Mouse (Mus musculus) left cerebral cortex, adult 9 months (tissue): ENCODE data around the gene Ctdnep1.
"Not testable (repeated sequence)": the region's sequence is repeated elsewhere in the genome, so short reads cannot be mapped to it uniquely, and the experiment has no call there.

ENCODE experiments used
- DNase-seq, 2 experiments: peaks; one replicate each; pipeline ENCODE4 v3.0.0; 2022; ENCODE audit warnings: low spot score in 2 of 2

Gene Ctdnep1

DNA sequence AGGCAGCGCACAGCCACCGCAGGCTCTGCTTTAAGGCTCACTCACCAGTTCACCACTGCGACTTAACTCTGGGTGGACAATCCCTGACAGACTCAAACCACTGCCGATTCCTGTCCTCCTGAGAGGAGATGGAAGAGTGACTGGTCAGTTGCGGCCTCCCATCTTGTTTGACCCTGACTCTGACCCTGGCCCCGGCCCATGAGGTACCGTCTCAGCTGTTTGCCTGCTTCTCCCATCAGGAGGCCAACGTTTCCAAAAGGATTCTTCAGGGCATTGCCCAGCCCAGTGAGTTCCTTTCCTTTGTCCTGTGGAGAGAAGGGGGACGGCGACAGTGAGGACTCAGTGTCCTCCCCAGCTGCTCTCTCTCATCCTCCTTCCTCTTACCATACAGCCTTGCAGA lies 30.0 kb downstream of the Ctdnep1 start:
- no peak for DNase-seq

DNA sequence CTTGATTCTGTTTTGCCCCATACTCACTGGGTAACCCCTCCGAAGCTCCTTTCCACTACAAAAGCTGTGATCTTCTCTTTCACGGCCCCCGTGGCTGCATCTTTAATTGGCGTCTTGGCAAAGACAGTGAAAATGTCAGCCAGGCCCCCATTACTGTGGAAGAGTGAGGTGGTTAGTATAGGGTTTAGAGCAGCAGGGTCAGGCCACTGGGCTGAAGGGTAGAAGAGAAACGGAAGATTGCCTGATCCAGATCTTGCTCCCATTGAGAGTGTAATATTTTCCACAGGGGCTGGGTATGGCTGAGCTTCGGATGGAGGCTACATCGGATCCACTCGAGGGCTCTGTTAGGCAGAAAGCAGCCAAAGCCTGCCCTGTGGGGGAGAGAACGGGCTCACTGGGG lies 32.0 kb downstream of the Ctdnep1 start:
- DNase-seq: no peak

DNA sequence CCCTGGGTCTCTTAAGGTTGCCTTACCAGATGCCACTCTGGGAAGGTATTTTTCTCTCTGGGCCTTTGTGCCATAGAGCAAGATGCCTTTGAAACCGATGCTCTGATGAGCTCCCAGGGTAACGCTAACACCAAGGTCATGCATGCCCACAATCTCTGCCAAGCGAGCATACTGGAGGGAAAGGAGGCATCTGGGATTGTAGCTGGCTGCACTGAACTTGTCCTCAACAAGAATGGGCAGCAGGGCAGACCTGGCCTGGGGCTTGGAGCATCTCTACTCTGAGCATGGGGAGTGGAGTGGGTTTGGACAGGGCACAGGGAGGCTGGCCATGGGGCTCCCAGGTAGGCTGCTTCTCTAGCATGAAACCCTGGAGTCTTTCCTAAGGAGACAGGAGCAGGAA lies 32.5 kb downstream of the Ctdnep1 start:
- DNase-seq: no peak

DNA sequence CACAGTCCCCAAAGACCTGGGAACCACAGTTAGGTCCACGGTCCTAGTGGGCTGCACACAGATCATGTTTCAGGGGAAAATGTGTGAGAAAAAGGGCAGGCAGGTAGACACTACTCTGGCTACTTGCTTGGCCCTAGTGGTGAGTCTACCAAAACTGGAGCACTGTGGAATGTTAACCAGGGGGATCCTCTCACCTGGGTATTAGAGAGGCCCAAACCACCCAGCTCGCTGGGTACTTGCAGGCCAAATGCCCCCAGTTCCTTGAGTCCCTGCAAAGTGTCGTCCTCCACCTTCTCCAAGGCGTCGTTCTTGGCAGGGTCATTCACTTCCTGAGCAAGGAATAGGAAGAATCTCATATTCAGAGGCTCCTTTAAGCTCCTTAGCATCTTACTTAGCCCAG lies 33.1 kb downstream of the Ctdnep1 start:
- DNase-seq: no peak

DNA sequence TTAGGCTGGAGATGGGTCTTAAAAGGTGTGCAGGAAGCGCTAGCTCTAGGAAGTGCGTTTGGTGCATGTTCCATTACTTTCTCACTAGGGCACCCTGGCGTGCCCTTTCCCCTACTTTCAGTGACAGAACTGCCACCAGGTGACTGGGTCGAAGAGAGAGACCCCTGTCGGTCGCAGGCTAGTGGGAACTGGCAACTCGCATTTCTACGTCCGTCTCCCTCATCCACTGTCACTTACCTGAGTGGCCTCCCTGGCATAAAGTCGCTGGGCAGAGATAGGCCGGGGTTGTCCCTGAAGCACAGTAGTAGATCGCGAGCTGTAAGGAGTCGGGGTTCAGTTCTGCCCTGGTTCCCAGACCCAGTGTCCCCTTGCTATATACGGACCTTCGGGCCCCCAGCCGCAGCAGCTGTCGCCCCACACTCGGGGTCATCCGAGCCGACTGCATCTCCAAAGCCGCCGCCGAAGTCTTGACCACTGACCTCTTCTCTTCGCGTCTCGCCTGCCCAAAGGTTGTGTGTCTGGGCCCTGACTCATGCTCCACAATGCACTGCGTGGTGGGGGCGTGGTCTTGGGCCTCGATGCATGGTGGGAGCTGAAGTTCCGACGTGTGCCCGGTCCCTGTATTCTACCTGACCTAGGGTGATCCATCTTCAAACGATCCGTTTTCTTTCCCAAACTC lies 34.1 kb downstream of the Ctdnep1 start, which contains the start of gene Acadvl:
TSS of gene Acadvl (minus strand) at position 532 of the 679 bp plus-strand sequence.
- peak in 1 of 2 experiments; percentile 86 for DNase-seq

DNA sequence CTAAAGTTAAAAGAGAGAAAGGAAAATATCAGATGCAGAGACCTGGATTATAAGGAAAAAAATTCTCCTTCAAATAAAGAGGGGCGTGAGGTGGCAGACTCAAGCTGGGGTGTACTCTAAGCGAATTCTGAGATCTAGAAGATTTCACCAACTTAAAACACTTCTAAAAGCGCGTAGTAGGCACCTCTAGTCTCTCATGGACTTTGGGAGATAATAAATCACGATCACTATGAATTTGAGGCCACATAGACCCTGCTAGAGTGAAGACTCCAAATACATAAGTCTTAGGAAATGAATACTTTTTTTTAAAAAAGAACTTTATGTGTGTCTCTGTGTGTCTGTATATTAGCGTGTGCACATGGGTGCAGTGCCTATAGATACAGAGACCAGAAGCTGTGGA lies 34.7 kb downstream of the Ctdnep1 start:
- DNase-seq: no peak

DNA sequence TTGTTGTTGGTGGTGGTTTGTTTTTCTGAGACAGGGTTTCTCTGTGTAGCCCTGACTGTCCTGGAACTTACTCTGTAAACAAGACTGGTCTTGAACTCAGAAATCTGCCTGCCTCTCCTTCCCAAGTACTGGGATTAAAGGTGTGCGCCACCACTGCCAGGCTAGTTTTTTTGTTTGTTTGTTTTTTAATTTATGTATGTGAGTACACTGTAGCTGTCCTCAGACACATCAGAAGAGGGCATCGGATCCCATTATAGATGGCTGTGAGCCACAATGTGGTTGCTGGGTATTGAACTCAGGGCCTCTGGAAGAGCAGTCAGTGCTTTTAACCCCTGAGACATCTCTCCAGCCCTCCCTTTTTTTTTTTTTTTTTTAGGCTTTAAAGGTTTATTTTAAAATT lies 35.2 kb downstream of the Ctdnep1 start:
- DNase-seq: not testable (repeated sequence)

DNA sequence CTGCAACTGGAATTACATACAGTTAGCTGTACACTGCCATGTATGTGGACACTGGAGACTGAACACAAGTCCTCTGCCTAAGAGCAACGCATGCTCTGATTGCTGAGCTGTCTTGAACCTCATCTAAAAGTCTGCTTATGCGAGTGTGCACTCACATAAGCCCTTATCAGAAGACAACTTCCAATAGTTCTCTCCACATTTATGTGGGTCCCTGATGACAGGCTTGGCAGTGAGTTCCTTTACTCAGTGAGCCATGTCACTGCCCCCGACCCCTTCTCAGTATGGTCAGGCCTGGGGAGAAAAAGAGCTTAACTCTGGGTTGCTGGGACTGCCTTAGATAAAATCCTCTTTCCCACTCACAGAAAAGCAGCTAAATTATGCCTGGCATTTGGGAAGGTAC lies 35.7 kb downstream of the Ctdnep1 start, which contains the start of gene Dlg4:
TSS of gene Dlg4 (plus strand) at position 274 of the 400 bp plus-strand sequence.
- no peak for DNase-seq

DNA sequence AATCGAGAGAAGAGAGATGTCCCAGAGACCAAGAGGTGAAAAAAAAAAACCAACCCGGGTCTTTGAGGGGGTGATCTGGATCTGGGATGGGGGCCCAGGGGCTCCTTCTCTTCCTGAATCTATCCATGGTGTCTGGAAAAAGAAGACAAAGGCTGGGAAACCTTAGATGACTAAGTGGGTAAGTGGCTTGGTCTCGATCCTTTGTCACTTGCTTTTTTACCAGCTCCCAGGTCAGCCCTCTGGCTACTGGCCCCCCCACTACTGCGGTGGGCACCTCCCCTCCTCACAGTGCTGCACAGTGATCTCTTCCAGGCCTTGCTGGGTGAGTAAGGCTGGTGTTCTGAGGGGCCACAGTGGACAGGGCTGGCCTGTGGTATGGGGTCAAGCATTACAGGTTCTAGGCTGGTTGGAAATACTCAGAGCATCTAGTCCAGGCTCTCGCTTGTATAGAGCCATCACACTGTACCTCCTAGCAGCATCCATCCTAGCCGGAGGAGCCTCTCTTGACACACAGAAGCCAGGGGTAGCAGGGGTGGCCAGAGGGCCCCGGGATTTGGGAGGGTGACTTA lies 36.3 kb downstream of the Ctdnep1 start:
- DNase-seq: no peak

DNA sequence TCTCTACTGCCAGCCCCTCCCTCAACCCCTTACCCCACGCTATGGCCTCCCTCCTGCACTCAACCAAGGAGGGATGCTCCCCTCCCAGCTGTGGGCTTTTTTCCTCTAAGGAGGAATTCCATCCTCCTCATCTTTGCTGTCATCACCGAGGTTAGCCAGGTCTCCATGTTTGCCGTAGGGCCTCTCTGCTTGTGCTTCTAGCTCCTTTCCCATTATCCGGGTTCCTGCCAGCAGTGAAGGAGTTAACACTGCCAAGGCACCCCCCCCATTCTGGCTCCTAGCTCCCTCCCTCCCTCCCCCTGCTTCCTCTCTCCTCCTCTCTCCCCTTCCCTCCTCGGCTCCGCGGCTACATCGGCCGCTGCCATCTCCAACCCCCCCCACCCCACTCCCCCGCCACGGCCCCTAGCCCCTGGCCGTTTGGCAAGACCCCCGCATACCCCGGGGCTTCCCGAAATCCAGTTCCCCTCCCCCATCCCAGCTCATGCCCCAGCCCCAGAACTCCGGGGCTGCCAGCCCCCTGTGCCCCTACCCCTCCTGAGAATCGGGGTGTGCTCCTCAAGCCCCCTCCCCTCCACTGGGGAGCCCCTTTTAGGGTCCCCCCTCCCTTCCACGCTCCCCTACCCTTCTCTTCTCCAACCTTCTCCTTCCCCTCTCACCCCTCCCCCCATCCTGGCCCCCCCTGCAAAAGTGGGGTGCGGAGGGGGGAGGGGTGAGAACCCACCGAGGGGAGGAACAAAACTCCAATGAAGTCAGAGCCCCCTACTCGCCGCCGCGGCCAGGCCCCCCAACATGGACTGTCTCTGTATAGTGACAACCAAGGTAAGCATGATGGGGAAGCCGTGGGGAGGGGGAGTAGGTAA lies 37.4 kb downstream of the Ctdnep1 start:
- peak in 1 of 2 experiments; percentile 67 for DNase-seq

DNA sequence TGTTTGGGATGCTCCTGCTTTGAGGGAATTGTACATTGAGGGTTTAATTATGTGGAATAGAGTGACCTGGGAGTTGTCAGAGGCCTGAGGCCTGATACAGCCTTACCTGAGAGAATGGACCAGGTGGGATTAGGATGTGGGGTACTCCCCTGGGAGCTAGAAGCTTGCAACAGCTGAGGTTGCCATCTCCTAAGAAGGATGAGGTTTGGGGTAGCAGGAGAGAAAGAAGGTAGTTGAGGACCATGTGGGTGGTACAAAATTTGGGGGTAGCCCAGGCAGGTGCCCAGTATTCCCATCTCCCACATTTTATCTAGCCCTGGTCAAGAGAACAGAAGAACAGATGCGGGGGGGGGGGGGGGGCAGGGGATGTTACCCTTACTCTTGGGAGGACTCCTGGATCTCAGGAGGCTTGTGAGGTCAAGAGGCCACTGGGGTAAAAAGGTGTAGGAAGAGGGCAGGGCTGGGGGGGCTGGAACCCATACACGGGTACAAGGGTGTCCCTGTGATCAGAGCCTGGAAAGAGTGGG lies 38.6 kb downstream of the Ctdnep1 start:
- no peak for DNase-seq

DNA sequence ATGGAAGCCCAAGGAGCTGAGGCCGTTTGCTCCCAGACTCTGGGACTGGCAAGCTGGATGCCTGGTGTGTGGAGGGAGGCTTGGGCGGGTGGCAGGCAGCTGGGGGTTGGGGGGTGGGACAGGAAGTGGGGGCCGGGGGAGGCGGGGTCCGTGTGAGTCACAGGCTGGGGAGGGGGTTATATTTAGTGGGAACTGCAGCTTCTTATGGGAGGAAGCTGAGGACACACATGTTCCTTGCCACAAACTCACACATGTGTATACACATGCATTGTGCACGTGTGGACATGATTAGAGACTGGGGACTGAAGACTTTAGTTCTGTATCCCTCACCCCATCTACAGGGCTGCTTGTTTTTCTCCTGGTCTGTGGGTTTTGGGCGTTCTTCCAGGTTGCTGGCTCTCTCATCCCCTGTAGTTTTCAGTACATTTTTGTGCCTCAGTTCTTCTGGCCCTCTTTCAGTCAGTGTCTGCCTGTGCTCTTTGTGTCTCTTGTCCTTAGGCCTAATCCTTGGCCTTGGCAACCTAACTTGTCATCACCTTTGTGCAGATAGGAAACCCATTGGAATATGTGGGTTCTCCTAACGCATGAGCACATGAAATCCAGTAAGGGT lies 39.2 kb downstream of the Ctdnep1 start:
- no peak for DNase-seq

DNA sequence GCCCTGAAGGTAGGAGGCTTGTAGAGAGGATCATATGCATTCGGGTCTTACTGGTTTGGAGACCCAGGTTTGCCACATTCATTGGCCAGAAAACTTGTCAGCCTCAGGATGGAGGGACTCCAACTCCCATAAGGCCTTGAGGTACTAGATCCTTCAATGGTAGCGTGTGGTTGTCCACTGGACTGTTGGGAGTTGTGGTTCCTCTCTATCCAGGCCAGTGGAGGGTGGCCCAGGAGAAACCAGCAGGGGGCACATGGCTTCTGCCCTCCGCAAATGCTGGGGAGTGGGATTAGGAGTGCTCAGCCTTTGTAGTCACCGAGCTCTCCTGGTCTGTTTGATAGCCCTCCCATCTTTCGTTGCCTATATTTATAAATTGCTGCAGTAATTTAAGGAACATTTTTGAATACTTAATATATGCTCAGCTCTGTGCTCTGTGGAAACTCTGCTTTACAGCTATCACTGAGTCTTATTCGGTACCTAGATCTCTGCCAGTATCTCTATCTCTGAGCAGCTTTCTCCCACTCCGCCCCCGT lies 39.8 kb downstream of the Ctdnep1 start:
- DNase-seq: peak; percentile 77 to 84

DNA sequence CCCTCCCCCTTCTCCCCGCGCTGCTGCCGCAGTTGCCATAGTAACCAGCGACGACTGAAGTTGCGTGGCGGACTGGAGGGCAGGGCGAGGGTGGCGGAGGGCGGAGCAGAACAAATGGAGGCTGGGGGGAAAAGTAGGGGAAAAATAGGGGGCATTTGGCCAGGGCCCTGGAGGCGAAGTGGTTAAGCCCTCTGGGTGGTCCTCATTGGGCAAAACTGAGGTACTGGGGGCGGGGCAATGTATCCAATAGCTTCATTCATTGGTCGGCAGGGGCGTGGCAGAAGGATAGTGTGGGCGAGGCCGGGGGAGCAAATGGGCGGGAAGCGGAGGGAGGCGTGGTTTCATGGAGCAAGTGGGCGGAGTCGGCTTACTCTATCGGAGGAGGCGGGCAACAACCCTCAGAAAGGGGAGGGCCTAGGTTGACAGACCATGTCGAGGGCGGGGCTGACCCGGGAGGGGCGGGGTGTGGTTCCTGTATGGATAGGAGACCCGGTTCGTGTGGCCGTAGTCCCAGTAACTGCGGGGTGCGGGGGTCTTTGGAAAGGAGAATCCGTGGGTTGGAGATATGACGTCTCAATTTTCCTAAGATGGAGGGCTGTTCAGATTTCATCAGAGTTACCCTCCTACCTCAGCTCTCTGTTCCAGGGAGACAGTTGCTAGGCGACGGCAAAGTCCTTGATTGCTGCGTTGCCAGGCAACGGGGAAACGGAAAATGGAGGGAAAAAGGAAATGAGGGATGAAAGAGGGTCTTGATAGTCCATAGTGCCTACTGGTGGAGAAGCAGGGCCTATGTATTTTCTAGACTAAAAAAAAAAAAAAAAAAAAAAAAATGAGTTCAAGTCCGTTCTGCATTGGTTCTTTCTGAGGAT lies 40.5 kb downstream of the Ctdnep1 start:
- DNase-seq: peak; percentile 96 to 98

DNA sequence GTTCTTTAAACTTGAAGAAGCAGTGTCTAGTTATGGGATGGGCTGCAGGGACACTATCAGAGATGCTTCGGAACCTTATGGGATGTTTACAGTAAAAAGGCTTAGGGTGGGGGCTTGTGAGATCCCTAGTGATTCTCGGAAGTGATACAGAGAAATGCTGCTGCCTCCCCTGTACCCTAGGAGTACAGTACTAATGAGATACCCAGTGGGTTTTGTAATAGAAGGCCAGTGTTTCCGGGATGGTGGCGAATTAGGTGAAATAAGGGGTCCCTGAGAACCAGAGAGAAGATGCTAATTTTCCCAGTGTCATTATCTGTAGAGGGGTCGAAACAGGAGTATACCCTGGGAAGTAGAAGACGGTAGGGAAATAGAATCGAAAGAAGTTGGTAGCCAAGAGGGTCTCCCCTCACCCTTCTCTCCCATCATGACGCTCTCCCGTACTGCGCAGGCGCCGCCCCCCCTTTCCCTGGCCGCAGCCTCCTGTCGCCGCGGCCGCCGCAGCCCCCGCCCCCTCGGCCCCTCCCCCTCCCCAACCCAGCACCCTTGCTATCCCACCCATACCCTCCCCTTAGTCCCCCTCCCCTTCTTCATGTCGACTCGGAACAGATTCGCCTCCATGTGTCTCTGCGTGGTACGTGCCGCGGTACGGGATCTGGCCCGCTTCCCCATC lies 42.7 kb downstream of the Ctdnep1 start:
- no peak for DNase-seq

DNA sequence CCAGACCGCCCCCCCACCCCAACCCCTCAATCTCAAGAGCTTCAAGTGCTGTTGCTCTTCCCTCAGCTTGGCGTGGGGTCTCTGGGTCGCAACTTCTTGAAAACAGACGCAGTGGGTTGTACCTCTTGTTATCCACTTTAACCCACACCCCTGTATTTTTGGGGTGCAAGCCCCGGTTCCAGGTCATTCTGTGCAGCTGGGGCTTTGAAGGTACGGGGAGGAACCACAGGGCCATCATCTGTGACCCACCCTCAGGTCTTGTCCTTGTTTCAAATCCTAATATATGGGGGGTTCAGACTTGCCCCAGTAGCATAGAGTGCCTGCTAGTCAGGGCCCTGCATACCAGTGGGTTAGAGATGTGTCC lies 43.2 kb downstream of the Ctdnep1 start:
- no peak for DNase-seq

DNA sequence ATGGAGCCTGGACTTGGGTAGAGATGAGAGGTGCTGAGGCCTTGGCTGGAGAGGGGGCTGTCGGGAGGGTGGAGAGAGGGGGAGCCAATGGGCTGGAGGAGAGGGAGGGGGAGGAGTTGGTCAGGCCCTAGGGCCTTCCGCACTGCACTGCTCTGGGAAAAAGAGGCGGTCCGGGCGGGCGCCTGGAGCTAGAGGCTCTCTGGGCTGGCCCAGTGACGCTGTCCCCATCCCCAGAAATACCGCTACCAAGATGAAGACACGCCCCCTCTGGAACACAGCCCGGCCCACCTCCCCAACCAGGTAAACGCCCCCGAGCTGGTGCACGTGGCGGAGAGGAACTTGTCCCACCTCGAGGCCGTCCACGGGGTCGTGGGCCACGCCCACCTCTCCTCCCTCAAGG lies 45.7 kb downstream of the Ctdnep1 start:
- no peak for DNase-seq

DNA sequence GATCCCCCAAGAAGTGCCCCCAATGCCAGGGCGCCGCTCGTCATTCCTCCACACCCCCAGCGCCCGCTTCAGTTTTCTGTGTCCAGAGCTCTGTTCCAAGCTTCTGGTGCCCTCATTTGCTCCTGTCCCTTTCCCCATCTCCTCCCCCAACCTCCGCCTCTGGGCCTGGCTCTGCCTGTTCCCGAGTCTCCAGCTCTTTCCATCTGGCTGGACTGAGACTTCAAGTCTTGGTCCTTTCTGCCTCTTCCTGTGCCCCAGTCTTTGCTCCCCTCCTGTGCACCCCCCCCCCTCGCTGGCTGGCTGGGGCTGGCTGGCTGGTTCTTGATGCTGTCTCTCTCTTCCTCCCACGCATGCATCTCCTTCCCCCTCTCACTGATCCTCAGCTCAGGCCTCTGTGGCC lies 46.4 kb downstream of the Ctdnep1 start:
- DNase-seq: no peak

DNA sequence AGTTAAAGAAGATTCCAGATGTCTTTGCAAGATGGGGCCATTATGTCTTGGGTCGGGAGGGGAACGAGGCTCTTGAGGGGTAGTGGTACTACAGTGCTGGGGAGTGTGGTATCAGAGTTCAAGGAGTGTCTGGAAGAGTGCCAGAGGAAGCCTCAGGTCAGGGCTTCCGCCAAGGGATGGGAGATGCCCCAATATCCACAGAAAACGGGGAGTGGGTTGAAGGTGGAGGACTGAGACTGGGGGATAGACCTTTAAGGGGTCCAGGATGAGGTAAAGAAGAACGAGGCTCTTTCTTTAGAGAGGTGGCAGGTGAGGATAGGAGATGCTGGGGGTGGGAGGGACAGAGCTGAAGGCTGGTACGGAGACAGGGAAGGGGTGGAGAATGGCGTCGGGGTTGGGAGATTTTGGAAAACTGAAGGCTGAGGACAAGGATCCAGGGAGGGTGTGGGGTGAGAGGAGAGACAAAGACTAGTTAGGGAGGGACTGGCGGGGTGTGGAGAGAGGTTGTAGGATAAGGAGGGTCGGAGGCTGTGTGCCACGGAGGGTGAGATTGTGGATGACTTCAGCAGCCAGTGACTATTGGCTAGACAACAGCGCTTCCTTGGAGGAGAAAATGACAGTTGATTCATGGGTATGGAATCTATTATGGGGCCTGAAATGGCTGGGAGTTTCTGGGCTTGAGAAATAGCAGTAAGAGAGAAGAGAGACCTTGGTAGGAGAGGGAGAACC lies 47.6 kb downstream of the Ctdnep1 start:
- DNase-seq: no peak
